Mouse (Mus musculus): Measurements from ENCODE around the gene Hist1h2bq. TPM values are rescaled to one million over a fixed set of nuclear protein-coding genes. Genes with fewer than 3 reads are reported as not detected.
"Not testable (repeated sequence)": the region's sequence is repeated elsewhere in the genome, so short reads cannot be mapped to it uniquely, and the experiment has no call there.

Gene Hist1h2bq
- polyA plus RNA-seq, 1 experiment from 2014 or later = 3.0 TPM

- ATAC-seq = peak; percentile 81
- not testable (repeated sequence) for H3K27me3 ChIP-seq (replicated peaks; ENCODE audit: insufficient read depth, low read length); H3K9ac ChIP-seq (replicated peaks; ENCODE audit: low read depth); H3K9me3 ChIP-seq (ENCODE audit: low read length); H3K4me1 ChIP-seq (ENCODE audit: insufficient read depth, low read depth, low read length); H3K27ac ChIP-seq (ENCODE audit: low read length); H3K4me3 ChIP-seq (ENCODE audit: low read depth, low read length); DNase-seq (ENCODE audit: low spot score); H3K4me2 ChIP-seq (replicated peaks; ENCODE audit: low read depth, low read length); H3K36me3 ChIP-seq (ENCODE audit: insufficient read depth, low read length)
- WGBS = 0% methylated on average over 15 of the region's 58 CpGs
Observed at GRCm38 (mm10) chr13:21831418-21832394, 21.7 kb upstream of the Hist1h2bq start, which contains the start of gene Hist1h4n. Gene Hist1h4n, minus strand, starts transcription at chr13:21832196.

- no peak overlapping the region for H3K27ac ChIP-seq (ENCODE audit: low read length)
- no peaks in the 10 kb centered on the region for H3K4me1 ChIP-seq (ENCODE audit: insufficient read depth, low read depth, low read length)
- no peaks in the 10 kb centered on the region for H3K9me3 ChIP-seq (ENCODE audit: low read length)
- H3K36me3 ChIP-seq (ENCODE audit: insufficient read depth, low read length) = no peaks in the 10 kb centered on the region
- ATAC-seq (no peak), DNase-seq (ENCODE audit: low spot score) (no peak)
- no peaks in the 10 kb centered on the region for H3K27me3 ChIP-seq (replicated peaks; ENCODE audit: insufficient read depth, low read length)
- no peak overlapping the region for H3K9ac ChIP-seq (replicated peaks; ENCODE audit: low read depth)
- 86% methylated on average over 10 of the region's 10 CpGs for WGBS
- no peak overlapping the region for H3K4me3 ChIP-seq (ENCODE audit: low read depth, low read length)
- TF ChIP-seq EP300 (IDR thresholded peaks at IDR 0.05) = no peak
- no peak overlapping the region for H3K4me2 ChIP-seq (replicated peaks; ENCODE audit: low read depth, low read length)
Observed at GRCm38 (mm10) chr13:21830344-21830743, 20.3 kb upstream of the Hist1h2bq start.

DNA sequence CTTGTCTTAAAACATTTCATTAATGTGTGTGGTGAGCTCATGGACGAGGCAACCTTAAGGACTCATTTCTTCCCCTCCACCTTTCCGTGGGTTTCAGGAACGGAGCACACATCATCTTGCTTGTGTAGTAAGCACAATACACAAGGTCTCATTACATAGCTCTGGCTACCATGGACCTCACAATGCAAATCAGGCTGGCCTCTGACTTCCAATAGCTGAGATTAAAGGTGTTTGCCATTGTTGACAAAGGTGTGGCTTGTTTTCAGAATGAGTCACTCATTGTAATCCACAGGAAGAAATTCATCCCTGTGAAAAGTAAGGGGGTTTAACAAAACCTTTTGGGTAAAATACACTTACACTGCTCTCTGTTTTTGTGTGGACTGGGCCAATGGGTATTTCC, 18.5 kb upstream of the Hist1h2bq start:
- no peak for DNase-seq (ENCODE audit: low spot score)
- no peak overlapping the region for H3K9ac ChIP-seq (replicated peaks; ENCODE audit: low read depth)
- ATAC-seq = no peak
- no peak for TF ChIP-seq EP300 (IDR thresholded peaks at IDR 0.05)
- TF ChIP-seq CTCF (IDR thresholded peaks at IDR 0.05) = no peak
- H3K27ac ChIP-seq (ENCODE audit: low read length) = no peak overlapping the region
- no peak overlapping the region for H3K4me3 ChIP-seq (ENCODE audit: low read depth, low read length)
- H3K4me1 ChIP-seq (ENCODE audit: insufficient read depth, low read depth, low read length) = no peaks in the 10 kb centered on the region
- no peaks in the 10 kb centered on the region for H3K9me3 ChIP-seq (ENCODE audit: low read length)
- H3K4me2 ChIP-seq (replicated peaks; ENCODE audit: low read depth, low read length) = no peak overlapping the region
- H3K27me3 ChIP-seq (replicated peaks; ENCODE audit: insufficient read depth, low read length) = no peaks in the 10 kb centered on the region
- H3K36me3 ChIP-seq (ENCODE audit: insufficient read depth, low read length) = no peaks in the 10 kb centered on the region
- WGBS = 80% methylated on average over 3 of the region's 3 CpGs

DNA sequence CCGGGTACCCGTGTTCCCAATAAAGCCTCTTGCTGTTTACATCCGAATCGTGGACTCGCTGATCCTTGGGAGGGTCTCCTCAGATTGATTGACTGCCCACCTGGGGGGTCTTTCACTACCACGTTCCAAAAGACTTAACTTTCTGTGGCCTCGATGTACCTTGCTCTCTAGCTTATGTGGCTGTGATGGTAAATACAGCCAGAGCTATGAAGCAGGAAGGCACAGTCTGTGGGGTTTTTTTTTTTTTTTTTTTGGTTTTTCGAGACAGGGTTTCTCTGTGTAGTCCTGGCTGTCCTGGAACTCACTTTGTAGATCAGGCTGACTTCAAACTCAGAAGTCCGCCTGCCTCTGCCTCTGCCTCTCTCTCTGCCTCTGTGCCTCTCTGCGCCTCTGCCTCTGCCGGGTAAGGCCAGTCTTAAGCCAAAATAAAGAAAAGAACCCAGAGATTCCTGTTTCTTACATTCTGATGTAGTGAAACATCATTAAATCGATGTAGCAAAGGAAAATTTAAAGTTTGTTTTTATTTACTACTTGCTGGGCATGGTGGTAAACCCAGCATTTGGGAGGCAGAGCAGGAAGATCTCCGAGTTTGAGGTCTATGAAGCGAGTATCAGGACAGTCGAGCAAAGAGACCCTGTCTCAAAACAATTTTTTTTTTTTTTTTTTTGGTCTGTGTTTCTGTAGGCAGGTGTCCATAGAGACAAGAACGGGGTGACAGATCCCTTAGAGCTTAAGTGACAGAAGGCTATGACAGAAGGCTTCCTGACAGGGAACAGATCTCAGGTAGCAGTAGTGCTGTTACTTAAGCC, 10.3 kb upstream of the Hist1h2bq start:
- H3K27me3 ChIP-seq (replicated peaks; ENCODE audit: insufficient read depth, low read length); H3K27ac ChIP-seq (ENCODE audit: low read length); H3K9ac ChIP-seq (replicated peaks; ENCODE audit: low read depth); DNase-seq (ENCODE audit: low spot score); H3K4me3 ChIP-seq (ENCODE audit: low read depth, low read length); H3K4me2 ChIP-seq (replicated peaks; ENCODE audit: low read depth, low read length); H3K4me1 ChIP-seq (ENCODE audit: insufficient read depth, low read depth, low read length); H3K9me3 ChIP-seq (ENCODE audit: low read length); ATAC-seq; H3K36me3 ChIP-seq (ENCODE audit: insufficient read depth, low read length): not testable (repeated sequence)
- 67% methylated on average over 4 of the region's 16 CpGs for WGBS

- not testable (repeated sequence) for H3K9ac ChIP-seq (replicated peaks; ENCODE audit: low read depth); H3K36me3 ChIP-seq (ENCODE audit: insufficient read depth, low read length); H3K4me3 ChIP-seq (ENCODE audit: low read depth, low read length); H3K27ac ChIP-seq (ENCODE audit: low read length); H3K27me3 ChIP-seq (replicated peaks; ENCODE audit: insufficient read depth, low read length); H3K4me2 ChIP-seq (replicated peaks; ENCODE audit: low read depth, low read length); DNase-seq (ENCODE audit: low spot score); H3K9me3 ChIP-seq (ENCODE audit: low read length); H3K4me1 ChIP-seq (ENCODE audit: insufficient read depth, low read depth, low read length)
- WGBS = 2% methylated on average over 11 of the region's 14 CpGs
- peak; percentile 49 for ATAC-seq
Observed at GRCm38 (mm10) chr13:21812092-21812491, 2.1 kb upstream of the Hist1h2bq start.

GRCm38 (mm10) chr13:21811539-21811938, 1.5 kb upstream of the Hist1h2bq start, which contains the start of gene Hist1h4m:
Gene Hist1h4m, plus strand, starts transcription at chr13:21811746.
- not testable (repeated sequence) for H3K36me3 ChIP-seq (ENCODE audit: insufficient read depth, low read length); H3K4me2 ChIP-seq (replicated peaks; ENCODE audit: low read depth, low read length); H3K9ac ChIP-seq (replicated peaks; ENCODE audit: low read depth); H3K9me3 ChIP-seq (ENCODE audit: low read length); H3K27me3 ChIP-seq (replicated peaks; ENCODE audit: insufficient read depth, low read length); H3K4me3 ChIP-seq (ENCODE audit: low read depth, low read length); DNase-seq (ENCODE audit: low spot score); H3K27ac ChIP-seq (ENCODE audit: low read length); H3K4me1 ChIP-seq (ENCODE audit: insufficient read depth, low read depth, low read length)
- no CpG with 5 or more reads among the region's 24 CpGs for whole genome bisulfite sequencing
- peak; percentile 69 for ATAC-seq

DNA sequence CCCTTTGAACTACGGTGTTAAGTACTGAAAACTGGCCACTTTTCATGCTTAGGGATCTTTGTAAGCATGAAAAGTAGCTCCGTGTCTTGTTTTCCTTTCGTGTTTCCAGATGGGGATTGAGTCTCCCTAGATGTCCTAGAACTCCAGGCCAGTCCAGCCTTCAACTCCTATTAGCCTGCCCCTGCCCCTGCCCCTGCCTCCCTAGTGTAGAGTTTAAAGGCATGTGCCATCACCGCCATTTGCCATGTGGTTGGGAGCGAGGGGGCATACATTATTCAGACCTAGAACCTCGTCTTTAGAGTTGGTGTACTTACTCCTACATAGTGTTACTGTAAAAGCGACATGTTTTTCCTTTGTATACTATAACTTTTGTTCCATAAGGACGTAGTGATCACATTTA, 1.1 kb upstream of the Hist1h2bq start:
- DNase-seq (ENCODE audit: low spot score); H3K9me3 ChIP-seq (ENCODE audit: low read length); H3K27ac ChIP-seq (ENCODE audit: low read length); ATAC-seq; H3K4me2 ChIP-seq (replicated peaks; ENCODE audit: low read depth, low read length); H3K27me3 ChIP-seq (replicated peaks; ENCODE audit: insufficient read depth, low read length); H3K4me3 ChIP-seq (ENCODE audit: low read depth, low read length); H3K36me3 ChIP-seq (ENCODE audit: insufficient read depth, low read length); H3K9ac ChIP-seq (replicated peaks; ENCODE audit: low read depth); H3K4me1 ChIP-seq (ENCODE audit: insufficient read depth, low read depth, low read length): not testable (repeated sequence)
- no CpG with 5 or more reads among the region's 8 CpGs for WGBS

GRCm38 (mm10) chr13:21803058-21803457, 6.9 kb downstream of the Hist1h2bq start:
- H3K36me3 ChIP-seq (ENCODE audit: insufficient read depth, low read length); H3K4me1 ChIP-seq (ENCODE audit: insufficient read depth, low read depth, low read length); H3K4me3 ChIP-seq (ENCODE audit: low read depth, low read length); H3K9me3 ChIP-seq (ENCODE audit: low read length); H3K9ac ChIP-seq (replicated peaks; ENCODE audit: low read depth); H3K27ac ChIP-seq (ENCODE audit: low read length); H3K4me2 ChIP-seq (replicated peaks; ENCODE audit: low read depth, low read length); H3K27me3 ChIP-seq (replicated peaks; ENCODE audit: insufficient read depth, low read length); DNase-seq (ENCODE audit: low spot score): not testable (repeated sequence)
- no CpG with 5 or more reads among the region's 4 CpGs for WGBS
- peak; percentile 85 for ATAC-seq

DNA sequence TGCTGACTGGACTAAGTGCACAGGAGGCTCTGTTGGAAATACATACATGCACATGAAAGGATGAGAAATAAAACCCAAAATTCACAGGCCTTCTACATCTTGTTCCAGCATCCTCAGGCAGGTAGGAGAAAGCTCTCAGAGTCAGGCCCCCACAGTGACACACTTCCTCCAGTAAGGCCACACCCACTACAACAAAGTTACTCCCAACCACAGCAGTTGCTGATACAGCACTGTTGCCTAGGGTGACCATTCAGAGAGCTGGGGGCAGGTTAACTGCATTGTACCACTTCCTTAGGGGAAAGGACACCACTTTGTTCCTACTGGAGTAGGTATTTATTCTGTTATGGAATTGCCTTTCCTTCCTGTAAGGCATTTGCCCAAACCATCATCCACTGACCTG, 12.8 kb downstream of the Hist1h2bq start:
- not testable (repeated sequence) for H3K27me3 ChIP-seq (replicated peaks; ENCODE audit: insufficient read depth, low read length); H3K4me1 ChIP-seq (ENCODE audit: insufficient read depth, low read depth, low read length); H3K9me3 ChIP-seq (ENCODE audit: low read length); DNase-seq (ENCODE audit: low spot score); H3K36me3 ChIP-seq (ENCODE audit: insufficient read depth, low read length); H3K4me2 ChIP-seq (replicated peaks; ENCODE audit: low read depth, low read length); H3K27ac ChIP-seq (ENCODE audit: low read length); ATAC-seq; H3K4me3 ChIP-seq (ENCODE audit: low read depth, low read length); H3K9ac ChIP-seq (replicated peaks; ENCODE audit: low read depth)

Data from lung, postnatal 0 days (tissue).